Mouse (Mus musculus): Measurements from ENCODE around the gene Flrt1.

DNA sequence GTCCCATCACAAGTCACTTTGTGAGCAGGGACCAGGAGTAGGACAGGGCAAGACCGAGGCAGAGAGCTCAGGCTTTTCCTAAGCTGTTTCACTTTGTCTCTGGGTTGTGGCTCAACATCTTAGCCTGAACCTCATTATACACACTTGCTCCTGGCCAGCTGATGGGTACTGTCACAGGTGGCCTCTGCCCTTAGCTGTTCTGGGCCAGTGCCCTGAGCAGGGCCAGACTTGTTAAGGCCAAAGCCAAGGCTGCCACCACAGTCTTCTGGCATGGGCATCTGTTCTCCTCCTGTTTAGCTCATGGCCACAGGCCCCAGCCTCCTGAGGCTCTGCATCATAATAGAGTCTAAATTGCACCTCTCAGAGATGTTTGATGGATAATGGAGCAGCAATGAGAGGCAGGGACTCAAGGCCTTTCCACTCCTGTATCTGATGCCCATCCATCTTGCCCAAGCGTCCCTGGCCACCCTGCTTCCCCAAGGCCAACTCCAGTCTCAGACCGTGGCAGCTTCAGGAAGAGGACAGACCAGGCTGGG is 5.8 kb downstream of the Flrt1 start:
- TF ChIP-seq POLR2A (IDR thresholded peaks at IDR 0.05; ENCODE audit: insufficient read length, low read depth) (no peak), MAX (IDR thresholded peaks at IDR 0.05; ENCODE audit: low read depth) (no peak), USF1 (IDR thresholded peaks at IDR 0.05; ENCODE audit: low read depth) (no peak), E2F4 (IDR thresholded peaks at IDR 0.05; ENCODE audit: insufficient read depth) (no peak), CEBPB (IDR thresholded peaks at IDR 0.05; ENCODE audit: insufficient read depth, poor library complexity, severe bottlenecking) (no peak), POLR2AphosphoS2 (IDR thresholded peaks at IDR 0.05; ENCODE audit: insufficient read length, low read depth) (no peak)
